Mouse (Mus musculus) neutrophil, adult 5-6 weeks (primary cell): ENCODE measurements around the gene Scamp2. TPM values are rescaled to one million over a fixed set of nuclear protein-coding genes. Genes with fewer than 3 reads are reported as not detected.
A peak's percentile ranks its signal among the peaks of the same experiment; 100 is the strongest.

ENCODE experiments used
- ATAC-seq: fragments of 151-379, 151-347 bp; 2 replicates; pipeline ENCODE4 v1.8.0; 2017; ENCODE audit warnings: mild to moderate bottlenecking, moderate TSS enrichment; ENCODE audit not compliant: insufficient number of reproducible peaks, poor library complexity, low FRiP score, severe bottlenecking; ENCODE audit errors: extremely low read depth
- total RNA-seq: library from RNA; stranded (forward); fragments of 200-1000 nt; gene quantifications from 2 replicates; pipeline ENCODE4 v1.2.3, GENCODE M21; 2017

Gene Scamp2
- total RNA-seq, 1 experiment from 2014 or later = 28.9 TPM

GRCm38 (mm10) chr9:57617556-57618169 lies 56.9 kb downstream of the Scamp2 start:
- ATAC-seq = no peak

DNA sequence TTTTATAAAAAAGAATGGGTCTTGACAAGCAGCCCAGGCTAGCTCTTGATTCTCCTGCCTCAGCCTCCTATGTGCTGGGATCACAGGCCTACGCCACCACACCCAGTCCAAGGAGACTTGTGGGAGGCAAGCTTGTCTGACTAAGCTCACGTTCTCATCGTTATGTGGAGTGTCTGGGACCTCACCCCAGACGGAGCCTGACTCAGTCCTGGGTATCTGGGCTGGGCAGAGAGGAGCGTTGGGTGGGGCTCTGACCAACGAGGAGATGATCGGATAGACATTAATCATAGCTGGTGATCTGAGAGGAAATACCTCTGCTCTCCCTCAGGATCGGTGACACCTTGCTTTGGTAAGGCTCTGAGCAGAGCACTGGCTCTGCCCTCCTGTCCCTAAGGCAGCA lies 58.1 kb downstream of the Scamp2 start:
- ATAC-seq = no peak

- ATAC-seq = no peak
Measured at GRCm38 (mm10) chr9:57620674-57621073, 59.9 kb downstream of the Scamp2 start, which contains the start of gene Lman1l. Gene Lman1l (minus strand): TSS chr9:57620774.

DNA sequence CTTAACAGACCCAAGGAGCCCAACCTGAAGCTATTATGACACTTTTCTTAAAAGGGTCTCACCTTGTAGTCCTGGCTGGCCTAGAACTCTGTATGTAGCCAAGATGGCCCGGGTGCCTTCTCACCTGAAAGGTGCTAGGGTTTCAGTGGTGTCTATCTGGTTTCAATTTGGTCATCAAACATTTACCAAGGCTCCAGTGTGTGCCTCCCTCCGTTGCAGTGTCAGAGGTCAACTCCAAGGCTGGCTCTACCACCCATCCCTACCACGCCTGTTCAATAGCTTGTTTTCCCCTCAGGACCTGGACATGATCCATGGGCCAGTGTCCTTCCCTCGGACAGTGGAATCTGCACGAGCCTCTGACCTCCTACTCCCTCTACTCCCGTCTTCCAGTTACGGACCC lies 63.6 kb downstream of the Scamp2 start:
- ATAC-seq = no peak

DNA sequence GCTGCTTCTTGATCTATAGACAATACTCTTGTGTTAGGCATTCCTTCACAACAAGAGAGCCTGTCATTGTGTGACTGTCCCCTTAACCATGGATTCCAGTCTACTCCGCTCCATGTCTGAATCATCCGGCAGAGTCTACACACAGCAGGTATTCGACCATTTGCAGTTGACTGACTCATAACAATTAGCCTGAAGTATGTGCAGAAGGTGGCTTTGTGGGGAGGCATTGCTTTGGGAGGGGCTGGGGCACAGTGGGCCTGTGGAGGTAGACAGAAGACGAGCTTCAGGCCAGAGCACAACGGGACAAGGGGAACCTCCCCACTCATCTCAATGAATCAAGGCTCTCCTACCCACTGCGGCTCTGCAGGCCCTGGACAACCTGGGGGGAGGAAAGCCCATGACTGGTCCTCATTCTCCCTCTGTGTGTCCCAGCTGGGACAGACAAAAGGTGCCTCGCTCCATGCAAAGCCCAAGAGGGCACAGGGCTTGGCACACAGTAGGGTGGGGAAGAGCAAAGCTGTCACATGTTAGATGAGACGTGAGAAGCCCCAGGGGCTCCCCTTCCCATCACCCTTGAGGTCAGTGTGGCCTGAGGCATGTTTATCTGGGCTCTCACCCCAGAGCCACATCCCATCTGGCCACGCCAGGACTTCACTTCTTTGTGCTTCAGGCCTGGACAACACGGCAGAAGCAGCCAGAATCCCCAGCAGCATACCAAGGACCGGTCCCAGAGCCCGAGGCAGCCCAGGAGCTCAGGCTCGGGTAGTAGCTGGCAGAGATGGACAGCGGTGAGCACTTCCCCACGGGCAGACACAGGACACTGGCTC lies 65.1 kb downstream of the Scamp2 start:
- no peak for ATAC-seq

DNA sequence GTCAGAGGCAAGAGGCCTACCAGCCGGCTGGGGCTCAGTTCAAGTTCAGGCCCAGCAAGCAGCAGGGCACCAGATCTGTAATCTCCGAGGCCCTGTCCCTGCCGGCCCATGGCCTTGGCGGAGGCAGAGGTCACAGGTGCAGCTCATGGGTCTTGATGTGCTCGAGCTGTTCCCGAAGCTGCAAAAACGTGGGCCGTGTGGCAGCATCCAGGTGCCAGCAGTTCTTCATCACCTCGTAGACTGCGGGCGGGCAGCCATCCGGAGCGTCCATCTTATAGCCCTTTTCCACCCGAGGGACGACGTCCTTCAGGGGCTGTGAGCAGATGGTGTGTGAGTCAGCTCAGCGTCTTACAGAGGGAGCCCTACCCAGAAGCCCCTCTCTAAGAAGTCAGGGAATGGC lies 66.4 kb downstream of the Scamp2 start:
- ATAC-seq = no peak

- no peak for ATAC-seq
Measured at GRCm38 (mm10) chr9:57627892-57628291, 67.1 kb downstream of the Scamp2 start.

GRCm38 (mm10) chr9:57628717-57629116 lies 68.0 kb downstream of the Scamp2 start:
- no peak for ATAC-seq

- ATAC-seq = peak; percentile 61
Measured at GRCm38 (mm10) chr9:57629118-57629874, 68.6 kb downstream of the Scamp2 start.

- no peak for ATAC-seq
Measured at GRCm38 (mm10) chr9:57633481-57634024, 72.8 kb downstream of the Scamp2 start.

DNA sequence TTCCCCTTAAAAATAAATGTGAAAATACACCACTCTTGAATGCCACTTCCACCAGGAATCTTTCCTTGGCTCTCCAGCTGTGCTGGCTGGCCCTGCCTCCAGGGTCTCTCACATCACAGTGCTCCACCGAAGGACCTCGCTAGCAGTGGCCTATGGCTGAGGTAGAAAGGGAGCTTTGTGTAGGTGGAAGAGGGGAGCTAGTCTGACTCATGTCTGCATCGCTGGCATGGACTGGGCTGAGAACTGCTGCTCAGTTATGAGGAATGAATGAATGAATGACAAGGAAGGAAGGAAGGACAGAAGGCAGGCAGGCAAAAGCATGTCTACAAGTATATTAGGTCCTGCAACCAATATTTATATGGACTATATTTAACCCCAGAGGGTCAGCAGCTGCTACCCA lies 76.5 kb downstream of the Scamp2 start:
- ATAC-seq = no peak

DNA sequence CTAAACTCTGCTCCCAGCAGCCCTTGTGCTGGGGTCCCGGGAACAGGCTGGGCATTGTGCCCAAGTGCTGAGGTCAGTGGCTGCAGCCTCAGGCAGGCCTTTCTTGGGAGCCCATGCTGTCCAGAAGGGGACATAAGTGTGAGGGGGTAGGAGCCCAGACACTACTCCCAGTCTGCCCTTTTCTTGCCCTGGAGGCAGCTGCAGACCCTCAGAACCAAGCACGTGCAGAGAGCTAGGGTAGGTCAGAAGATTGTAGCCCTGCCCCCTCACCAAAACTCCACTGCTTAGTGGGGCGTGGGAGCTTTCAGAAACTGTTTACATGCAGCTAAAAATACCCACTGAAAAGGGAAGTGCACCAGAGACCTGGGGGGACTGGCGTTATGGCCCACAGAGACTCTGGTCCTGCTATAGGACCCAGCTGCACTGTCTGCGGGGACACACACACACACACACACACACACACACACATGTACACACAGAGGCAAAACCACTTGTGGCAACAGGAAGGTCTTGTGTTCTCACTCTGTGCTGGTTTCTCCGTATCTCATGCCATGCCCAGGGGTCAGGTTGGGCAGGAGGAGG lies 77.1 kb downstream of the Scamp2 start:
- ATAC-seq = peak; percentile 58

Other genes with a start within 250 kb of the Scamp2 start
- gene Ppcdc, start 120.8 kb upstream of the Scamp2 start, total RNA-seq = 63.6 and 70.3 TPM in 2 replicates
- gene Scamp5, start 92.9 kb upstream of the Scamp2 start, total RNA-seq = not detected in 2 replicates
- gene Rpp25, start 56.9 kb upstream of the Scamp2 start, total RNA-seq = not detected in 2 replicates
- 31.7 and 34.9 TPM in 2 replicates for gene Cox5a, start 39.7 kb upstream of the Scamp2 start, total RNA-seq
- 13.8 and 15.0 TPM in 2 replicates for gene Fam219b, start 23.4 kb upstream of the Scamp2 start, total RNA-seq
- gene Mpi, start 8.2 kb upstream of the Scamp2 start, total RNA-seq = 8.1 and 11.9 TPM in 2 replicates
- gene Ulk3, start 28.5 kb downstream of the Scamp2 start, total RNA-seq = 34.4 and 39.3 TPM in 2 replicates
- gene Cplx3, start 45.3 kb downstream of the Scamp2 start, total RNA-seq = not detected in 2 replicates
- 0.93 and 2.0 TPM in 2 replicates for gene Lman1l, start 59.8 kb downstream of the Scamp2 start, total RNA-seq
- gene Csk, start 92.7 kb downstream of the Scamp2 start, total RNA-seq = 499 and 556 TPM in 2 replicates
- not detected in 2 replicates for gene Cyp1a2, start 122.8 kb downstream of the Scamp2 start, total RNA-seq
- not detected in 2 replicates for gene Cyp1a1, start 127.0 kb downstream of the Scamp2 start, total RNA-seq
- 4.5 and 5.8 TPM in 2 replicates for gene Edc3, start 147.6 kb downstream of the Scamp2 start, total RNA-seq
- gene Clk3, start 204.9 kb downstream of the Scamp2 start, total RNA-seq = 110 and 117 TPM in 2 replicates